Mouse (Mus musculus) adrenal gland, postnatal 4 days (tissue): ENCODE measurements around the gene Gm14443. TPM values are rescaled to one million over a fixed set of nuclear protein-coding genes. Genes with fewer than 3 reads are reported as not detected.
"Not testable (repeated sequence)": the region's sequence is repeated elsewhere in the genome, so short reads cannot be mapped to it uniquely, and the experiment has no call there.

Experiments
- DNase-seq, 2 experiments: peaks; one replicate each; pipeline ENCODE4 v3.0.0; 2021 to 2022; ENCODE audit warnings: low spot score in 2 of 2, mixed read lengths in 2 of 2
- long read RNA-seq, 2 experiments: library from polyadenylated mRNA; stranded (forward); transcript quantifications; one replicate each; pipeline ENCODE4 v2.0.0; 2021
- total RNA-seq, 2 experiments: library from RNA; stranded (reverse); gene quantifications; 2 replicates each; pipeline ENCODE4 v1.2.3; 2021

Gene Gm14443
- total RNA-seq: 1 to 10 TPM; 2.1 TPM
- long read RNA-seq, experiment 1: 0 reads
- long read RNA-seq, experiment 2, partial matches to known transcripts: 0 of 2 reads
- long read RNA-seq, experiment 2, other reads (novel, unspliced or antisense): 2 of 2 reads

DNA sequence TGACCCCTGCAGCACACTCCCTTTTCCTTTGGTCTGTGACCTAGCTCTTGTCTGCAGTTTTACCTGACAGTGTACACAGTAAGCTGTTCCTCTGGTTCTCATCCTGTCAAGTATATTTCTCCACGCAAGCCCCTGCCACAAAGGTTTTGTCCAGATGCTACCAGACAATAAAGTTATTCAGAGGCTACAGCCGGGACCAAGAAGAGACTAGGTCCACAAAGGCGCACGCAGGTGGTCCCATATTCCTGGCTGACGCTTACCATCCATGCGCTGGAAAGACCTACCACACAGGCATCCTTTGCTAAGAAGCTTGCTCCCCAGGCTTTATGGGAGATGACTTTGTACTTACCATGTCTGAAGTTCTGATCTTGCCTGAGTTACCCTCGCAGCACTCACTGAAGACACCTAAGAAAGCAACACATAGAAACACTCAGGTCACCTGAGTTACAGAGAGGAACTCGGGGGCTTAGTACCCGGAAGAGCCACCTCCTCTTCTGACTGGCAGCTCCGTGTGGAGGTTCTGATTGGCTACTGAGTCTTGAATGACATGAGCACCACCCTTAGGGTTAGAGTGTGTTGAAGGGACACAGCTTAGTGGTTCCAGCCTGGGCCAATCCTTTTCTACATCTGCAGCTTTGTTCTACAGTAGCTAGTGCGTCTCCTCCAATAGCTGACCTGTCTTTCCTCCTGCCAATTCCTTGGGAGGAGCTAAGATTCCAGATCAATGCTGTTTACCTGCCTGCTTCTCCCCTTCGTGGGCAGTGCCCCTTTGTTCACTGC lies at the start of gene Gm14443:
Gene Gm14443, minus strand, starts transcription at position 471 of the 780 bp plus-strand sequence.
- not testable (repeated sequence) for DNase-seq

GRCm38 (mm10) chr2:175206732-175207131 lies 31.1 kb upstream of the Gm14443 start, which contains the start of gene Gm14391:
Gene Gm14391 (minus strand): TSS chr2:175206917.
- DNase-seq: not testable (repeated sequence)

- DNase-seq: not testable (repeated sequence)
These were observed 3.3 kb upstream of the Gm14443 start for GRCm38 (mm10) chr2:175179008-175179407.

GRCm38 (mm10) chr2:175176312-175176711 lies 641 bp upstream of the Gm14443 start:
- no peak for DNase-seq

- not testable (repeated sequence) for DNase-seq
These were observed 1.6 kb downstream of the Gm14443 start for GRCm38 (mm10) chr2:175174058-175174457.

- DNase-seq: not testable (repeated sequence)
These were observed 2.6 kb downstream of the Gm14443 start for GRCm38 (mm10) chr2:175172906-175173595.

- no peak for DNase-seq
These were observed 3.5 kb downstream of the Gm14443 start for GRCm38 (mm10) chr2:175172123-175172522.

GRCm38 (mm10) chr2:175166870-175167269 lies 8.8 kb downstream of the Gm14443 start:
- not testable (repeated sequence) for DNase-seq

- not testable (repeated sequence) for DNase-seq
These were observed 10.6 kb downstream of the Gm14443 start for GRCm38 (mm10) chr2:175165110-175165509.

DNA sequence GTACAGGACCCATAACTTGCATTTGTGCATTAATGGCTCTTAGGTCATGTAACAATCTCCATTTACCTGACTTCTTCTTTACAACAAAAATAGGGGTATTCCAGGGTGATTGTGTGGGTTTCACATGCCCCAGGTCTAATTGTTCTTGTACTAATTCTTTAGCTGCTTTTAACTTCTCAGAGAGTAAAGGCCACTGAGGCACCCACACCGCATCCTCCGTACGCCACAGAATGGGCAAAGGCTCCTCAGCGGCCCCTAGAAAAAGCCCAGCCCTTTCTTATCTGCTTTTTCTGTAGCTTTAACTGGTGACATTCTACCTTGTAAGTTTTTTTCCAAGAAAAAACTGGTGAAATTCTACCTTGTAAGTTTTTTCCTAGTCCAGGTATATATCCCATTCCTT lies 14.2 kb downstream of the Gm14443 start:
- not testable (repeated sequence) for DNase-seq

DNA sequence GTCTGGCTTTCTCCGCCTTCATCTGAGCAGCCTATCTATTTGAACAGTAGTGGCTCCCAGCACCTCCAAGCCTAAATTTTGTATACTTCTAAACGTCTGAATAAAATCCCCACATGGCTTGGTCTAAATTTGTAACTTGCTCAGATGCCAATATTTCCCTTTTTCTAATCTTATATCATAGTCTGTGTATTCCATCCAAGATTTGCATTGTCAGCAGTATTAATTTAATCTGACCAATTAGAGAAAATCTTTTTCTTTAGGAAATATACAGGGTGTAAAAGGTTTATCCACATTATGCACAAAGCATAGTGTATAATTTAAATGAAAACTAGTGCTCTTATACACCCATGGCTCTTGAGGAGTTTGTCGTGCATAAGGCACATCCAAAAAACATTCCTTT lies 17.0 kb downstream of the Gm14443 start:
- DNase-seq: no peak

DNA sequence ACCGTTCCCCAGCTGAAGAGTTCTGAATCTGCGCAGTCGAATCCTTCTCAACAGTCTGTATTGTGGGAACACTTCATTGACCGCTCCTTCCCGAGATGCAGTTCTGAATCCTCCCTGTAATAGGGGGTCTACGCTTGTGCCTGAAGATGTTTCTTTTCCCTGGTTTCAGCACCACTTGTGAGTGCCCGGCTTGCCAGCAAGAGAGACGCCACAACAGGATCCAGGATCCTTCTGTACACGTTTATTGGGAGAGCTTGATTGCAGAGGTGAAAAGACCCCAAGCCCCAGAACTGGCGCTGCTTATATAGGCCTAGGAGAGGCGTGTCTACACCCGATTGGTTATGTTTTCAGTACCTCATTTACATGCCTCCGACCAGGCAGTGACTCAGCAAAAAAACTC lies 19.0 kb downstream of the Gm14443 start:
- DNase-seq: no peak

- DNase-seq: not testable (repeated sequence)
These were observed 33.7 kb downstream of the Gm14443 start, which contains the start of gene Gm14399 for GRCm38 (mm10) chr2:175141993-175142295. Gene Gm14399 (minus strand): TSS chr2:175142012.

DNA sequence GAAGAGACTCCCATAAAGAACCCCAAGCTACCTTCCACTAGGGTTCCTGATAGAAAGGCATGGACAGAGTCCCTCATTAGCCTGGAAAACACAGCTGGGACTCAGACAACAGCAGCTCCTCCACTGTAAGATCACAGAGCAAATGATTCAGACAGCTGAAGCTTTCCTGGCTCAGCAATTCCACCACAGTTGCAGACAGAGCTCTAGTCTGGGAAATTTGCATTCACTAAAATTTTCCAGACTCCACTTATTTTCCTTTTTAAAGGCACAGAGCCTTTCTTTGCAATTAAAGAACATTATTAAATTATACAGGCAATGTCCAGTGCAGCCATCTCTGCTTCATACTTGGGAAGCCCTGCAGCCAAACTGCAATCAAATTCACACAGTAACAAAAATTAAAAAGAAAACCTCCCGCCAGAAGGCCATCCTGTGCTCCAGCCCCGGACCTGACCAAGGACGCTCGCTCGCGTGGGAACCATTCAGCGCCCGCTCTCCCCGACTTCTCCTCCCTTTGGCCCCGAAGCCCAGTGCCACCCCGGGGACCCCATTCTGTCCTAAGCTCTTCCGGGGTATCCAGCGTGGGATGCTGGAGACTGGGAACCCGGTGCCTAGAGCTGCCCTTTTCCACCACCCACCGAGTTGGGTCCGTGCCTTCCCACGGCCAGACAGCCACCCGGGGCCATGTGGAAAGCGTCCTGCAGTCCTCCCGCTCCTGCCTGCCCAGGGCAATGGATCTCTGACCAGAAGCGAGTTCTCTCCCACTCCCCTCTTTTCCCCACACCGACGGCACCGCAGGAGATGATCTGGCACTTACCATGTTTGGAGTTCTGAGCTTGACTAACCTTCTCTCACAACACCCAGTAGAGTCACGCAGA lies 34.3 kb downstream of the Gm14443 start:
- not testable (repeated sequence) for DNase-seq

GRCm38 (mm10) chr2:175140624-175141023 lies 35.0 kb downstream of the Gm14443 start:
- not testable (repeated sequence) for DNase-seq

Other genes starting within 250 kb of the Gm14443 start
- 1 to 10 TPM in 1 of 2 experiments, under 1 TPM in 1; 0.81 to 1.6 TPM for gene Gm14444, start 165.6 kb downstream of the Gm14443 start, total RNA-seq
- 1 to 10 TPM; 1.4 to 2.2 TPM for gene Gm14393, start 108.1 kb downstream of the Gm14443 start, total RNA-seq
- gene Gm14399, start 33.9 kb downstream of the Gm14443 start, total RNA-seq: 10 to 100 TPM; 11.9 to 13.2 TPM
- 10 to 100 TPM; 70.0 to 73.4 TPM for gene Gm14391, start 31.0 kb upstream of the Gm14443 start, total RNA-seq
- gene Gm14440, start 99.3 kb upstream of the Gm14443 start, total RNA-seq: 1 to 10 TPM in 1 of 2 experiments, under 1 TPM in 1; 0.11 to 3.1 TPM
- 10 to 100 TPM; 40.1 to 42.1 TPM for gene Gm4631, start 162.3 kb upstream of the Gm14443 start, total RNA-seq
- gene Zfp968, start 196.6 kb upstream of the Gm14443 start, total RNA-seq: 1 to 10 TPM; 3.6 to 8.6 TPM